Mouse (Mus musculus) megakaryocyte, embryonic 14.5 days (primary cell): ENCODE measurements around the gene Plcg1.

Experiments
- FLI1 ChIP-seq: IDR thresholded peaks from 2 replicates; pipeline ENCODE4 v1.6.1; 2012; ENCODE audit warnings: low read length, inconsistent platforms, mixed read lengths
- GATA1 ChIP-seq: IDR thresholded peaks from 3 replicates; pipeline ENCODE4 v1.6.1; 2012; ENCODE audit warnings: mixed read lengths, low read length, inconsistent platforms, borderline replicate concordance

GRCm38 (mm10) chr2:160793117-160793516, 62.0 kb downstream of the Plcg1 start:
- TF ChIP-seq GATA1 (no peak), FLI1 (no peak)
